Mouse (Mus musculus) stomach, embryonic 15.5 days (tissue): Measurements from ENCODE around the gene Shprh. TPM values are rescaled to one million over a fixed set of nuclear protein-coding genes. Genes with fewer than 3 reads are reported as not detected.
"Not testable (repeated sequence)": the region's sequence is repeated elsewhere in the genome, so short reads cannot be mapped to it uniquely, and the experiment has no call there.

Source experiments
- ATAC-seq: fragments of 200-750 bp; cut with Nextera tagmentation; 2 replicates; pipeline ENCODE4 v1.8.0; 2017; ENCODE audit warnings: low read depth, moderate number of reproducible peaks, moderate TSS enrichment; ENCODE audit not compliant: insufficient read depth, low FRiP score
- H3K27ac ChIP-seq: fragments of 300-500 bp; sonication (generic); 2 replicates; pipeline ENCODE4 v1.5.1; 2015; ENCODE audit warnings: mild to moderate bottlenecking, inconsistent platforms
- H3K27me3 ChIP-seq: fragments of 300-500 bp; sonication (generic); replicated peaks from 2 replicates; pipeline ENCODE4 v1.6.1; 2015; ENCODE audit warnings: inconsistent platforms
- H3K36me3 ChIP-seq: fragments of 300-500 bp; sonication (generic); 2 replicates; pipeline ENCODE4 v1.6.1; 2015; ENCODE audit warnings: inconsistent platforms
- H3K4me1 ChIP-seq: fragments of 300-500 bp; sonication (generic); 2 replicates; pipeline ENCODE4 v1.6.1; 2015; ENCODE audit warnings: inconsistent platforms
- H3K4me2 ChIP-seq: fragments of 300-500 bp; sonication (generic); 2 replicates; pipeline ENCODE4 v1.6.1; 2015; ENCODE audit warnings: mild to moderate bottlenecking, inconsistent platforms
- H3K4me3 ChIP-seq: fragments of 300-500 bp; sonication (generic); replicated peaks from 2 replicates; pipeline ENCODE4 v1.5.1; 2015; ENCODE audit warnings: inconsistent platforms
- H3K9ac ChIP-seq: fragments of 300-500 bp; sonication (generic); 2 replicates; pipeline ENCODE4 v1.6.1; 2015; ENCODE audit warnings: inconsistent platforms
- H3K9me3 ChIP-seq: fragments of 300-500 bp; sonication (generic); 2 replicates; pipeline ENCODE4 v1.6.1; 2016; ENCODE audit warnings: inconsistent platforms
- WGBS: fragments of 180-500 bp; shearing (Covaris S2); methylation state at CpG from one replicate; pipeline ENCODE4 v1.1.7; 2015; 5-methylcytosine and 5-hydroxymethylcytosine counted together
- polyA plus RNA-seq: library from polyadenylated mRNA; unstranded; fragments of >200 nt; fragmentation: Nextera tagmentation; extraction: Ambion mirVana; gene quantifications from 2 replicates; pipeline ENCODE4 v1.2.1, GENCODE M21; 2015

Gene Shprh
- polyA plus RNA-seq, 1 experiment from 2014 or later: 15.1 TPM

GRCm38 (mm10) chr10:11250247-11250997 is 101.2 kb downstream of the Shprh start:
- ATAC-seq: no peak
- H3K36me3 ChIP-seq: no peaks in the 10 kb centered on the region
- no peak overlapping the region for H3K4me3 ChIP-seq
- no peak overlapping the region for H3K9ac ChIP-seq
- no peak overlapping the region for H3K27ac ChIP-seq
- no peaks in the 10 kb centered on the region for H3K27me3 ChIP-seq
- no peak overlapping the region for H3K4me2 ChIP-seq
- H3K4me1 ChIP-seq: no peaks in the 10 kb centered on the region
- H3K9me3 ChIP-seq: no peaks in the 10 kb centered on the region
- 22% methylated on average over 2 of the region's 2 CpGs for WGBS

- H3K4me3 ChIP-seq, H3K9me3 ChIP-seq: not testable (repeated sequence)
- WGBS: 80% methylated on average over 4 of the region's 4 CpGs
These were observed 104.4 kb downstream of the Shprh start for GRCm38 (mm10) chr10:11253581-11253980.

GRCm38 (mm10) chr10:11260119-11260518 is 110.9 kb downstream of the Shprh start:
- H3K36me3 ChIP-seq: no peaks in the 10 kb centered on the region
- H3K9me3 ChIP-seq: no peaks in the 10 kb centered on the region
- H3K4me1 ChIP-seq: no peaks in the 10 kb centered on the region
- no peak overlapping the region for H3K27ac ChIP-seq
- H3K9ac ChIP-seq: no peak overlapping the region
- no peak overlapping the region for H3K4me2 ChIP-seq
- no peaks in the 10 kb centered on the region for H3K27me3 ChIP-seq
- H3K4me3 ChIP-seq: no peak overlapping the region
- ATAC-seq: no peak

More at GRCm38 (mm10) chr10:11253581-11253980, 104.4 kb downstream of the Shprh start:
- not testable (repeated sequence) for H3K27me3 ChIP-seq, H3K9ac ChIP-seq, H3K36me3 ChIP-seq, H3K4me1 ChIP-seq, H3K27ac ChIP-seq, ATAC-seq, H3K4me2 ChIP-seq

GRCm38 (mm10) chr10:11262292-11262691 is 113.1 kb downstream of the Shprh start:
- H3K27ac ChIP-seq, H3K4me1 ChIP-seq, H3K27me3 ChIP-seq, H3K9ac ChIP-seq, H3K36me3 ChIP-seq, H3K4me3 ChIP-seq, ATAC-seq, H3K4me2 ChIP-seq, H3K9me3 ChIP-seq: not testable (repeated sequence)
- 77% methylated on average over 2 of the region's 2 CpGs for WGBS

- not testable (repeated sequence) for H3K27ac ChIP-seq, H3K4me1 ChIP-seq, H3K9ac ChIP-seq, H3K4me2 ChIP-seq, H3K4me3 ChIP-seq, H3K36me3 ChIP-seq, H3K9me3 ChIP-seq, H3K27me3 ChIP-seq, ATAC-seq
- WGBS: 53% methylated on average over 2 of the region's 2 CpGs
These were observed 114.6 kb downstream of the Shprh start for GRCm38 (mm10) chr10:11263795-11264194.

Other genes starting within 250 kb of the Shprh start
- 0.08 and 0.14 TPM in 2 replicates for gene Grm1, start 67.1 kb upstream of the Shprh start, polyA plus RNA-seq
- gene Fbxo30, start 131.9 kb downstream of the Shprh start, polyA plus RNA-seq: 30.0 and 32.7 TPM in 2 replicates
- gene Epm2a, start 194.0 kb downstream of the Shprh start, polyA plus RNA-seq: 0.17 and 1.1 TPM in 2 replicates